Mouse (Mus musculus) embryonic facial prominence, embryonic 11.5 days (tissue): ENCODE data around the gene Sec11a. TPM values are rescaled to one million over a fixed set of nuclear protein-coding genes. Genes with fewer than 3 reads are reported as not detected.

ENCODE experiments used
- ATAC-seq: fragments of 200-750 bp; cut with Nextera tagmentation; replicated peaks from 2 replicates; pipeline ENCODE4 v1.8.0; 2017; ENCODE audit warnings: low read depth; ENCODE audit not compliant: insufficient number of reproducible peaks, low FRiP score, low TSS enrichment
- DNase-seq: peaks from one replicate; pipeline ENCODE4 v3.0.0-alpha.2; 2015; ENCODE audit warnings: low spot score
- H3K27ac ChIP-seq: fragments of 300-500 bp; sonication (generic); replicated peaks from 2 replicates; pipeline ENCODE4 v1.5.1; 2014; ENCODE audit warnings: mild to moderate bottlenecking, low read depth, low read length, control low read depth
- H3K27me3 ChIP-seq: fragments of 300-500 bp; sonication (generic); 2 replicates; pipeline ENCODE4 v1.6.1; 2014; ENCODE audit warnings: mild to moderate bottlenecking, low read length, moderate library complexity, mixed read lengths; ENCODE audit not compliant: control insufficient read depth, insufficient read depth
- H3K36me3 ChIP-seq: fragments of 300-500 bp; sonication (generic); replicated peaks from 2 replicates; pipeline ENCODE4 v1.6.1; 2014; ENCODE audit warnings: low read depth, mild to moderate bottlenecking, low read length, moderate library complexity, mixed read lengths; ENCODE audit not compliant: control insufficient read depth, insufficient read depth
- H3K4me1 ChIP-seq: fragments of 300-500 bp; sonication (generic); 2 replicates; pipeline ENCODE4 v1.6.1; 2014; ENCODE audit warnings: low read length, mixed read lengths; ENCODE audit not compliant: control insufficient read depth, insufficient read depth
- H3K4me2 ChIP-seq: fragments of 300-500 bp; sonication (generic); 2 replicates; pipeline ENCODE4 v1.6.1; 2014; ENCODE audit warnings: low read depth, mild to moderate bottlenecking, control low read depth, low read length, moderate library complexity
- H3K4me3 ChIP-seq: fragments of 300-500 bp; sonication (generic); 2 replicates; pipeline ENCODE4 v1.5.1; 2014; ENCODE audit warnings: low read depth, low read length, control low read depth
- H3K9ac ChIP-seq: fragments of 300-500 bp; sonication (generic); replicated peaks from 2 replicates; pipeline ENCODE4 v1.6.1; 2014; ENCODE audit warnings: mild to moderate bottlenecking, control low read depth, low read length
- H3K9me3 ChIP-seq: fragments of 300-500 bp; sonication (generic); replicated peaks from 2 replicates; pipeline ENCODE4 v1.6.1; 2016; ENCODE audit warnings: mild to moderate bottlenecking, low read length, inconsistent platforms, mixed read lengths; ENCODE audit not compliant: control insufficient read depth
- WGBS: fragments of 180-500 bp; shearing (Covaris S2); extraction: QIAGEN DNeasy Blood & Tissue Kit; methylation state at CpG from one replicate; pipeline ENCODE4 v1.1.7; 2014; 5-methylcytosine and 5-hydroxymethylcytosine counted together
- polyA plus RNA-seq: library from polyadenylated mRNA; unstranded; fragments of >200 nt; fragmentation: Nextera tagmentation; extraction: Ambion mirVana; gene quantifications from 2 replicates; pipeline ENCODE4 v1.2.1, GENCODE M21; 2014

Sec11a gene
- polyA plus RNA-seq, 1 experiment from 2014 or later = 231 TPM

DNA sequence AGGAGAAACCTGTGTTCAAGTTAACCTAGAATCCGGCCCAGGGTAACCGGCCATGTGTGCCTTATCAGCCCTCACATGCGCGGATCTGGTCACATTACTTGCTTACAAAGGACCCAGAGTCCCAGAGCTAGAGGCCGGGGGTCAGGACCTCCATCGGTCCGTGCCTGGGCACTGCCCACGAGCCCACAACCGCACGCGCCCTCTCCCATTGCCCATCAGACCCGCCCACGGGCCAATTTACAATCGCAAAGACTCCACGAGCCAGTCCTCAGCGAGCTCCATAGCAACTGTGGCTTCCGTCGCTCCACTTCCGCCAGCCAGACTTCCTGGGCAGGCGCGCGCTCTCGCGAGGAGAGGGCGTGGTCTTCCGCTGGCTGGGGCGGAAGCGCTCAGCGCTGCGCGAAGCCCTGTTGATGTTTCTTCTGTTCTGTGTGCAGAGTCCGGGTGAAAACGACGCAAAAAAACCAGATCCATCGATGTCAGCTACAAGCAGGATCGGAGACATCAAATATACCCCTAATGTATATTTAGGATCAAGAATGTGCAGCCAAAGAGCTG lies 46.6 kb downstream of the Sec11a start, which contains the start of gene Wdr73:
TSS of gene Wdr73 (minus strand) at position 326 of the 558 bp plus-strand sequence.
- Histone ChIP-seq H3K27me3 (no peaks in the 10 kb centered on the region), H3K4me2 (peak within 1 kb of the TSS; percentile 88), H3K9me3 (no peaks in the 10 kb centered on the region), H3K9ac (peak within 1 kb of the TSS; percentile 82), H3K36me3 (no peaks in the 10 kb centered on the region; the same call in 1 of the 2 replicates), H3K27ac (no peak within 1 kb of the TSS; the same call in 1 of the 2 replicates), H3K4me3 (peak within 1 kb of the TSS; percentile 79), H3K4me1 (no peaks in the 10 kb centered on the region)
- peak; percentile 86 for ATAC-seq
- DNase-seq = peak; percentile 95
- under 1% methylated on average over 36 of the region's 36 CpGs for WGBS

DNA sequence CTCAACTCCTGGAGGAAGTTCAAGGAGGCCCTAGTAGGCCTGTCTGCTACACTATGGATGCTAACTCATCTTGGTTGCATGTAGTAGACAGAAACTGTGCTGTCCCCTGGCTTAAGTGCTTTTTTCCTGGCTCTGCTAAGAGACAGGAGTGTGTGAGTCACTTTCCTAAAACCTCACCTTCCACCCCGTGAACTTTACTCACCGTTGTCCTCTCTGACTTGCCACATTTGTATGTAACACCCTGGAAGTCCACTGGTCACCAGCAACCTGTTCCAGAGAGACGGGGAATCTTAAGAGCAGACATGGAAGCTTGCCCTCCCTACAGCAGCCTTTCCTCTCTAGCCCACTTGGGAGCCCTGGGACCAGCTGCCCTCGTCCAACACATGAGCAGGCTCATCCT lies 49.9 kb downstream of the Sec11a start:
- Histone ChIP-seq H3K4me1 (no peaks in the 10 kb centered on the region), H3K4me3 (no peak overlapping the region), H3K4me2 (no peak overlapping the region), H3K27ac (no peak overlapping the region), H3K36me3 (peaks cover 1% of the 10 kb centered on the region), H3K27me3 (no peaks in the 10 kb centered on the region), H3K9ac (no peak overlapping the region; the same call in 1 of the 2 replicates), H3K9me3 (no peaks in the 10 kb centered on the region)
- DNase-seq = no peak
- 91% methylated on average over 4 of the region's 4 CpGs for WGBS
- ATAC-seq = no peak

DNA sequence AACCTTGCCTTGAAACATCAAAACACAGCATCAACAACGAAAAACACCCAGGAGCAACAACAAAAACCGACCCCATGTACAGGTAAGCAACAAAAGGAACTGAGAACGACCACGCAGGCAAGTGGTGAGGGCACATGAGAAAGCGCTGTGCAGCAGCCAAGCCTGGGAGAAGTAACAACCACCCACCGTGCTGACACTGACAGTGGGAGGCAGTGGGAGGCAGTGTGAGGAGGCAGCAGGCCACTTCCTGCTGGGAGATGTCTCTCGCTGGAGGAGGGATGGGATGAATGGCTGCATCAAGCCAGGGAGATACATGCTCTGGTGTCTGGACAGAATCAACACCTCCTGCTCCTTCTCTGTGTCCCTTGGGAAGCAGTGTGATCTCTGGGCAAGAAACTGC lies 50.4 kb downstream of the Sec11a start:
- 88% methylated on average over 7 of the region's 7 CpGs for WGBS
- no peak overlapping the region for H3K4me3 ChIP-seq
- no peaks in the 10 kb centered on the region for H3K9me3 ChIP-seq
- no peak overlapping the region for H3K9ac ChIP-seq
- H3K4me2 ChIP-seq = no peak overlapping the region
- no peaks in the 10 kb centered on the region for H3K4me1 ChIP-seq
- no peak for ATAC-seq
- no peaks in the 10 kb centered on the region for H3K27me3 ChIP-seq
- no peak overlapping the region for H3K27ac ChIP-seq
- H3K36me3 ChIP-seq = peaks cover 5% of the 10 kb centered on the region
- no peak for DNase-seq

DNA sequence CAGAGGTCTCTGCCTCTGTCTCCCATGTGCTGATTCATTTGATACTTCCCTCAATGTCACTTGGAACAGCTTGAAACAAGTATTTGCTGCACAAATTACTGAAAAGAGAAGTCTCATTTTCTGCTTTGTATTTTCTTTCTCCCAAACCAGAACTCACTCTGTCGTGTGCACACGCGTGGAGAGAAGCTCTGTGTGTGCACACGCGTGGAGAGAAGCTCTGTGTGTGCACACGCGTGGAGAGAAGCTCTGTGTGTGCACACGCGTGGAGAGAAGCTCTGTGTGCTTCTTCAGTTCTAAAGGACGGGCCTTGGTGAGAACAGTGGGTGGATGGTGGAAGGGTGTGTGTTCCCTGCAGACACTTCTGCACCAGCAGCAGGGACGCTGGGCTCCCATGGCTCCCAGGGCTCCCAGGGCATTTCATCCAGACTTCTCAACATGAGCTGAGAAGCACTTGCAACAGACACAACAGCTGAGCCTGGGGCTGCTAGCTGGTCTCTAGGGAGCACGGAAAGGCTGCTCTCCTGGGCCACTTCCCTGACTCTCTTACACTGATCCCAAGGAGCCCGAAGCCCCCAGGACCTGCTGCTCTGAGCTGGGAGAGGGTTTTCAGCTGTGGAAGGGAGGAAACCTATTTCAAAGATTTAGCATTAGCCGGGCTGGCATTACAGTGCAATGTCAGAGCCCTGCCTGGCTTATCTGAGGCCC lies 52.6 kb downstream of the Sec11a start:
- Histone ChIP-seq H3K4me1 (no peaks in the 10 kb centered on the region), H3K27me3 (no peaks in the 10 kb centered on the region), H3K4me3 (no peak overlapping the region), H3K9me3 (no peaks in the 10 kb centered on the region), H3K27ac (no peak overlapping the region), H3K4me2 (no peak overlapping the region), H3K36me3 (peaks cover 8% of the 10 kb centered on the region), H3K9ac (no peak overlapping the region)
- 93% methylated on average over 14 of the region's 14 CpGs for WGBS
- no peak for ATAC-seq
- no peak for DNase-seq

DNA sequence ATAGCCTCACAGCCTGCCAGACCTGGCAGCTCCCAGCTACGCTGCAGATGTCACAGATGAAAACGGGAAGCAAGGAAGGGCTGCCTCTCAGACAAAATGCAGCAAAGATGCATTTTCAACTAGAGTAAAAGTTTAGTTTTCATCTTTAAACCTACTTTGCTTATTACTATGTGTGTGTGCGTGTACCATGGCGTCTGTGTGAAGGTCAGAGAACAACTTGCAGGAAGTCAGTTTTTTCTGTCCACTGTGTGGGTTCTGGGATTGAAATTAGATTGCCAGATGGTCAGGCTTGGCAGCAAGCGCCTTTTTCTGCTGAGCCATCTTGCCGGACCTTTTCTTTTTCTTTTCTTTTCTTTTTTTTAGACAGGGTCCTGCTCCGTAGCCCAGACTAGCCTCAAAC lies 53.4 kb downstream of the Sec11a start:
- WGBS = 85% methylated on average over 7 of the region's 7 CpGs
- Histone ChIP-seq H3K27ac (no peak overlapping the region), H3K36me3 (peaks cover 8% of the 10 kb centered on the region), H3K27me3 (no peaks in the 10 kb centered on the region), H3K4me1 (no peaks in the 10 kb centered on the region; the same call in 1 of the 2 replicates), H3K4me3 (no peak overlapping the region), H3K9me3 (no peaks in the 10 kb centered on the region), H3K4me2 (no peak overlapping the region), H3K9ac (no peak overlapping the region)
- DNase-seq (no peak), ATAC-seq (no peak)

DNA sequence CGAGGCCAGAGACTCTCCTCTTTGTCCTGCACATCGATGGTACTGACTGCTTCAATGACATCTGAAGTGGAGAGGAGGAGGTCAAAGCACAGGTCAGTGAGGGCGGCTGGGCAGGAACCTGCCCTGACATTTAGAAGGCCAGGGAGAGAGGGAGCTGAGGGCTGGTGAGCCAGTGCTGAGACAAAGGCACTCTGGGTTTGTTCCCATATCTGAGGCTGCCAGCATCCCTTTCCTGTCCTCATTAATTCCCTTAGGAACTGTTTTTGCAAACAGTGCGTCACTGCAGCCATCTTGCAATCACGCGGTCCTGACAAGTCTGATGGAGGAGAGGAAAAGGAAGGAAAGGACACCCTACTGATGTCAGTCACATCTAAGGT lies 53.8 kb downstream of the Sec11a start:
- H3K4me3 ChIP-seq = no peak overlapping the region
- 79% methylated on average over 6 of the region's 6 CpGs for WGBS
- DNase-seq = no peak
- H3K4me2 ChIP-seq = no peak overlapping the region
- no peaks in the 10 kb centered on the region for H3K27me3 ChIP-seq
- H3K9ac ChIP-seq = no peak overlapping the region
- no peaks in the 10 kb centered on the region for H3K9me3 ChIP-seq
- ATAC-seq = no peak
- H3K4me1 ChIP-seq = no peaks in the 10 kb centered on the region; the same call in 1 of the 2 replicates
- peaks cover 8% of the 10 kb centered on the region for H3K36me3 ChIP-seq
- H3K27ac ChIP-seq = no peak overlapping the region

DNA sequence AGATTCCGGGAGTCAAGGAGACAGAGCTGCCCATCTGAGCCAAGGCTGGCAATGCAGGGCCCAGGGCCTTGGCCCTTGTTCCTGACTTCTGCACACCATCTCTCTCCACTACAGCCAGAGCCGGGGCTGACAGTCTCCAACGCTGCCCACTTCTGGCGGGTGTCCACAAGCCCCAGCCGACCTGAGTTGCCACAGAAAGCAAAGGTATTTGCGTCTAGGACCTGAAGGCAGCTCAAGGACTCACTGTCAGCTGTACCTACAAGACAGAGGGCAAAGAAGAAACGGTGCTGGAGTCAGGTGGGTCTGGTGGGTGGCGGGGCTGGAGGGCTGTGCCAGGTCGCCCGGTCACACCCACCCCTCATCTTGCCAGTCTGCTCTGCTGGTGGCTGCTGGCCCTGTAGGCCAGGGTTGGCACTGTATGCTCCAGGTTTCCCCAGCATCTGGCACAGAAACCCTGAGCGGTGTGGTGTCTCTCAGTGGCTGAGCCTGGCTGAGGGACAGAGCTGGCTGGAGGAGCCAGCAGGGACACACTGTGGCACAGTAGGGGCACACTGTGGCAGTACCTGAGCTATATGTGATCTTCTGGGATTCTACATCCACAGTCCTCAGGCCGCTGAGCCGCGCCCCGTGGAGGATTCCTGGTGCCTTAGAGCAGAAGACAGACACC lies 54.4 kb downstream of the Sec11a start:
- H3K9me3 ChIP-seq = no peaks in the 10 kb centered on the region
- H3K4me2 ChIP-seq = no peak overlapping the region
- H3K4me1 ChIP-seq = no peaks in the 10 kb centered on the region; the same call in 1 of the 2 replicates
- no peak overlapping the region; the same call in 1 of the 2 replicates for H3K9ac ChIP-seq
- H3K36me3 ChIP-seq = peaks cover 8% of the 10 kb centered on the region
- WGBS = 90% methylated on average over 15 of the region's 15 CpGs
- DNase-seq (no peak), ATAC-seq (no peak)
- H3K27me3 ChIP-seq = no peaks in the 10 kb centered on the region
- H3K4me3 ChIP-seq = no peak overlapping the region
- no peak overlapping the region for H3K27ac ChIP-seq

DNA sequence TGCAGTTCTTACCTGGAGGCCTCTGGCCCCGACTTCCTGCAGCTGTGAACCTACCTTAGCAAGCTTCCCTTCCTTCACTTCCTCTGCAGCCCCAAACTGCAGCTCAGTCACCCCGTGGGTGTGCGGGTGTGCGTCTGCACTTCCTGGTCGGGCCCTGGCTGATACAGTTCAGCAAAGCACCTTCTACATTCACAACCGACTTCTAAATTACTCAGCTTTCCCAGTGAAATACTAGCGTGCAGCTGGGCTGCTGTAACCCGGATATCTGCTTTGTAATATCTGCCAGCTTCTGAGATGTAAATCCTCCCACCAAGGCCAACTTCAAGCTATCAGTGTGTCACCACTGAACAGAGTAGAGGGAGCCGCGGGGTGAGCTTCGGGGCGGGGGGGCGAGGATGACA lies 57.7 kb downstream of the Sec11a start:
- no peak for DNase-seq
- H3K4me2 ChIP-seq = no peak overlapping the region
- peaks cover 8% of the 10 kb centered on the region for H3K36me3 ChIP-seq
- H3K27me3 ChIP-seq = no peaks in the 10 kb centered on the region
- no peak overlapping the region for H3K4me3 ChIP-seq
- no peaks in the 10 kb centered on the region for H3K9me3 ChIP-seq
- 78% methylated on average over 13 of the region's 13 CpGs for WGBS
- H3K27ac ChIP-seq = no peak overlapping the region
- no peaks in the 10 kb centered on the region; the same call in 1 of the 2 replicates for H3K4me1 ChIP-seq
- 0 out of 2 replicates have a peak overlapping the region, but pooled peaks have one; percentile 9 for H3K9ac ChIP-seq
- no peak for ATAC-seq
